Mouse (Mus musculus) bone marrow macrophage, adult 2 months (primary cell): ENCODE measurements around the gene Stub1.

ENCODE experiments used
- CTCF ChIP-seq: IDR thresholded peaks from 2 replicates; pipeline ENCODE4 v1.5.1; 2012; ENCODE audit warnings: low read depth, mild to moderate bottlenecking, low read length, moderate library complexity
- POLR2A ChIP-seq: IDR thresholded peaks from 2 replicates; pipeline ENCODE4 v1.6.1; 2012; ENCODE audit warnings: mild to moderate bottlenecking, low read depth, low read length, borderline replicate concordance

- TF ChIP-seq POLR2A (no peak), CTCF (no peak)
Measured at GRCm38 (mm10) chr17:25828223-25828594, 5.0 kb downstream of the Stub1 start.
